Mouse (Mus musculus) CH12.LX (cell line): ENCODE data around the gene Iqschfp.

ENCODE experiments used
- BHLHE40 ChIP-seq: IDR thresholded peaks from 2 replicates; pipeline ENCODE4 v1.6.1; 2011; ENCODE audit warnings: mild to moderate bottlenecking, low read depth, low read length, improper control_type of control experiment
- CHD1 ChIP-seq: IDR thresholded peaks from 2 replicates; pipeline ENCODE4 v1.6.1; 2012; ENCODE audit warnings: low read depth, low read length, improper control_type of control experiment, inconsistent platforms
- CTCF ChIP-seq, 2 experiments: IDR thresholded peaks in 1 of 2; conservative IDR thresholded peaks in 1 of 2; 2 replicates each; pipeline ENCODE4 v1.5.1; 2011 to 2012; ENCODE audit warnings: low read depth in 2 of 2, low read length in 2 of 2, improper control_type of control experiment in 1 of 2, inconsistent platforms in 1 of 2, mild to moderate bottlenecking in 1 of 2, moderate library complexity in 1 of 2
- E2F4 ChIP-seq: IDR thresholded peaks from 2 replicates; pipeline ENCODE4 v1.6.1; 2011; ENCODE audit warnings: low read depth, low read length, improper control_type of control experiment; ENCODE audit not compliant: insufficient replicate concordance
- EP300 ChIP-seq: IDR thresholded peaks from 2 replicates; pipeline ENCODE4 v1.6.1; 2011; ENCODE audit warnings: low read length, improper control_type of control experiment
- HCFC1 ChIP-seq: IDR thresholded peaks from 2 replicates; pipeline ENCODE4 v1.6.1; 2012; ENCODE audit warnings: low read depth, mild to moderate bottlenecking, inconsistent platforms, low read length, improper control_type of control experiment
- MXI1 ChIP-seq: IDR thresholded peaks from 2 replicates; pipeline ENCODE4 v1.6.1; 2011; ENCODE audit warnings: mild to moderate bottlenecking, low read depth, low read length, improper control_type of control experiment
- POLR2A ChIP-seq: IDR thresholded peaks from 2 replicates; pipeline ENCODE4 v1.6.1; 2011; ENCODE audit warnings: low read depth, mild to moderate bottlenecking, improper control_type of control experiment, low read length
- POLR2AphosphoS2 ChIP-seq: IDR thresholded peaks from 2 replicates; pipeline ENCODE4 v1.6.1; 2011; ENCODE audit warnings: low read depth, low read length, improper control_type of control experiment
- SMC3 ChIP-seq: IDR thresholded peaks from 2 replicates; pipeline ENCODE4 v1.6.1; 2011; ENCODE audit warnings: low read depth, low read length, improper control_type of control experiment
- TCF12 ChIP-seq: IDR thresholded peaks from 2 replicates; pipeline ENCODE4 v1.6.1; 2014; ENCODE audit warnings: low read depth, mild to moderate bottlenecking, inconsistent platforms, low read length, improper control_type of control experiment
- USF1 ChIP-seq: IDR thresholded peaks from 2 replicates; pipeline ENCODE4 v1.6.1; 2014; ENCODE audit warnings: low read depth, mild to moderate bottlenecking, inconsistent platforms, low read length, improper control_type of control experiment
- USF2 ChIP-seq: conservative IDR thresholded peaks from 2 replicates; pipeline ENCODE4 v1.6.1; 2011; ENCODE audit warnings: low read depth, low read length, improper control_type of control experiment
- ZKSCAN1 ChIP-seq: IDR thresholded peaks from 2 replicates; pipeline ENCODE4 v1.6.1; 2012; ENCODE audit warnings: low read depth, inconsistent platforms, low read length, improper control_type of control experiment, borderline replicate concordance

DNA sequence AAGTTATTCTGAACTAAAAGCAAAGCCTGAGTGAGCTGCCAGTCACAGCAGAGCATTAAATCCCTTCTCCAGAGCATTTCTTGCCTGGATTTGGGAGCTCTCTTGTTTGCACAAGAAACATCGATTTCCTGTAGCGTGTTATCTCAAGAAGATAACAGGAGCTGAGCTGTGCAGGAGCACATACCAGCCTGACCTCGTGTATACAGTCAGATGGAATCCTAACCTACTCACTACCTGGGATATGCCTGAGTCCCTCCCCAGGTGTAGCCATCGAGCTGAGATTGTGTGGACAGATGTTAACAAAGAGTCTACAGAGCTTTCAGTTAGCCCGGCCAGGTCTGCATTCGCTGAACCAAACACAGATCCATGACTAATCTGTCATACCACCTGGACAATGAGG lies 666.7 kb downstream of the Iqschfp start:
- TF ChIP-seq MXI1, result no peak
- TF ChIP-seq POLR2A, result no peak
- TF ChIP-seq E2F4, result no peak
- no peak for TF ChIP-seq CTCF (conservative IDR thresholded peaks at IDR 0.05 in 1 of 2, IDR thresholded peaks at IDR 0.05 in 1 of 2; ENCODE audit: low read depth in 2 of 2, low read length in 2 of 2)
- no peak for TF ChIP-seq EP300
- TF ChIP-seq BHLHE40, result no peak
- no peak for TF ChIP-seq USF2
- no peak for TF ChIP-seq USF1
- no peak for TF ChIP-seq TCF12
- TF ChIP-seq POLR2AphosphoS2, result no peak
- TF ChIP-seq SMC3, result no peak
- TF ChIP-seq CHD1, result no peak
- no peak for TF ChIP-seq HCFC1
- TF ChIP-seq ZKSCAN1, result no peak
